Mouse (Mus musculus): ENCODE data around the gene Nadk.

- TF ChIP-seq POLR2A (IDR thresholded peaks at IDR 0.05; ENCODE audit: low read depth, low read length) (no peak), CTCF (IDR thresholded peaks at IDR 0.05; ENCODE audit: extremely low read depth, insufficient read depth, insufficient read length, insufficient replicate concordance) (peak; percentile 16; the same call in 1 of the 2 replicates)
These were observed 6.0 kb downstream of the Nadk start for GRCm38 (mm10) chr4:155568170-155568569.
